Mouse (Mus musculus) neural tube, embryonic 11.5 days (tissue): ENCODE results near the gene Tceal7. TPM values are rescaled to one million over a fixed set of nuclear protein-coding genes. Genes with fewer than 3 reads are reported as not detected.
"Not testable (repeated sequence)": the region's sequence is repeated elsewhere in the genome, so short reads cannot be mapped to it uniquely, and the experiment has no call there.

ENCODE experiments used
- ATAC-seq: fragments of 200-750 bp; cut with Nextera tagmentation; 2 replicates; pipeline ENCODE4 v1.8.0; 2017; ENCODE audit warnings: moderate number of reproducible peaks, mild to moderate bottlenecking, moderate TSS enrichment, moderate library complexity; ENCODE audit not compliant: insufficient read depth, low FRiP score, low TSS enrichment
- DNase-seq: peaks from one replicate; pipeline ENCODE4 v3.0.0-alpha.2; 2015; ENCODE audit warnings: low spot score
- H3K27ac ChIP-seq: fragments of 300-500 bp; sonication (generic); 2 replicates; pipeline ENCODE4 v1.5.1; 2014; ENCODE audit warnings: low read depth, mild to moderate bottlenecking, low read length
- H3K27me3 ChIP-seq: fragments of 300-500 bp; sonication (generic); 2 replicates; pipeline ENCODE4 v1.6.1; 2014; ENCODE audit warnings: mild to moderate bottlenecking, low read length, mixed read lengths; ENCODE audit not compliant: control insufficient read depth, insufficient read depth
- H3K36me3 ChIP-seq: fragments of 300-500 bp; sonication (generic); 2 replicates; pipeline ENCODE4 v1.6.1; 2014; ENCODE audit warnings: mild to moderate bottlenecking, low read length, moderate library complexity, mixed read lengths; ENCODE audit not compliant: control insufficient read depth, insufficient read depth
- H3K4me1 ChIP-seq: fragments of 300-500 bp; sonication (generic); 2 replicates; pipeline ENCODE4 v1.6.1; 2014; ENCODE audit warnings: low read length, mixed read lengths; ENCODE audit not compliant: control insufficient read depth, insufficient read depth
- H3K4me2 ChIP-seq: fragments of 300-500 bp; sonication (generic); 2 replicates; pipeline ENCODE4 v1.6.1; 2014; ENCODE audit warnings: low read depth, mild to moderate bottlenecking, moderate library complexity
- H3K4me3 ChIP-seq: fragments of 300-500 bp; sonication (generic); 2 replicates; pipeline ENCODE4 v1.5.1; 2014; ENCODE audit warnings: low read depth, low read length
- H3K9ac ChIP-seq: fragments of 300-500 bp; sonication (generic); 2 replicates; pipeline ENCODE4 v1.6.1; 2014; ENCODE audit warnings: mild to moderate bottlenecking, low read length
- H3K9me3 ChIP-seq: fragments of 300-500 bp; sonication (generic); 2 replicates; pipeline ENCODE4 v1.6.1; 2016; ENCODE audit warnings: low read length; ENCODE audit not compliant: control insufficient read depth
- WGBS: fragments of 180-500 bp; shearing (Covaris S2); extraction: QIAGEN DNeasy Blood & Tissue Kit; methylation state at CpG from one replicate; pipeline ENCODE4 v1.1.7; 2014; 5-methylcytosine and 5-hydroxymethylcytosine counted together
- polyA plus RNA-seq: library from polyadenylated mRNA; unstranded; fragments of >200 nt; fragmentation: Nextera tagmentation; extraction: Ambion mirVana; gene quantifications from 2 replicates; pipeline ENCODE4 v1.2.1, GENCODE M21; 2014

Tceal7 gene
- 4.0 and 5.6 TPM in 2 replicates for polyA plus RNA-seq

- Histone ChIP-seq H3K4me2 (peak within 1 kb of the TSS; percentile 32), H3K9ac (peak within 1 kb of the TSS; percentile 29; the same call in 1 of the 2 replicates), H3K4me3 (peak within 1 kb of the TSS; percentile 29)
- WGBS, result 31% methylated on average over 4 of the region's 67 CpGs
- not testable (repeated sequence) for DNase-seq, H3K36me3 ChIP-seq, H3K4me1 ChIP-seq, H3K9me3 ChIP-seq, H3K27me3 ChIP-seq, H3K27ac ChIP-seq
- ATAC-seq, result peak; percentile 86
These were observed at the start of gene Tceal7, which contains the start of gene Bex1 for GRCm38 (mm10) chrX:136214729-136215677. Gene Tceal7 (plus strand): TSS chrX:136214779. Gene Bex1 (minus strand): TSS chrX:136215513.

- Histone ChIP-seq H3K4me2 (peak overlapping the region; percentile 41), H3K27ac (no peak overlapping the region)
- DNase-seq, result no peak
These were observed 44.0 kb upstream of the Tceal7 start for GRCm38 (mm10) chrX:136170625-136171024.

GRCm38 (mm10) chrX:136171189-136172117 lies 43.1 kb upstream of the Tceal7 start:
- Histone ChIP-seq H3K4me2 (peak overlapping the region; percentile 41), H3K4me3 (peak overlapping the region; percentile 45), H3K27ac (peak overlapping the region; percentile 31; the same call in 1 of the 2 replicates), H3K4me1 (no peaks in the 10 kb centered on the region), H3K9ac (peak overlapping the region; percentile 59), H3K27me3 (no peaks in the 10 kb centered on the region), H3K36me3 (no peaks in the 10 kb centered on the region), H3K9me3 (no peaks in the 10 kb centered on the region)
- ATAC-seq, result peak; percentile 58
- 25% methylated on average over 24 of the region's 24 CpGs for WGBS
- DNase-seq, result peak; percentile 73

More at GRCm38 (mm10) chrX:136170625-136171024, 44.0 kb upstream of the Tceal7 start:
- H3K9ac ChIP-seq, result no peak overlapping the region
- peak overlapping the region; percentile 45 for H3K4me3 ChIP-seq
- H3K9me3 ChIP-seq, result no peaks in the 10 kb centered on the region
- WGBS, result 68% methylated on average over 10 of the region's 10 CpGs
- no peak for ATAC-seq
- H3K36me3 ChIP-seq, result no peaks in the 10 kb centered on the region
- H3K4me1 ChIP-seq, result no peaks in the 10 kb centered on the region
- H3K27me3 ChIP-seq, result no peaks in the 10 kb centered on the region

GRCm38 (mm10) chrX:136172118-136172551 lies 42.4 kb upstream of the Tceal7 start, which contains the start of gene Tceal8:
Gene Tceal8 (minus strand): TSS chrX:136172342.
- peak; percentile 96 for ATAC-seq
- H3K27ac ChIP-seq, result peak within 1 kb of the TSS; percentile 64; the same call in 1 of the 2 replicates
- 16% methylated on average over 10 of the region's 10 CpGs for WGBS

GRCm38 (mm10) chrX:136172786-136173185 lies 41.8 kb upstream of the Tceal7 start:
- no peak for ATAC-seq
- peak; percentile 17 for DNase-seq
- peak overlapping the region; percentile 3 for H3K4me3 ChIP-seq
- H3K27me3 ChIP-seq, result no peaks in the 10 kb centered on the region
- H3K27ac ChIP-seq, result peak overlapping the region; percentile 64; the same call in 1 of the 2 replicates
- H3K9ac ChIP-seq, result no peak overlapping the region
- 26% methylated on average over 10 of the region's 10 CpGs for WGBS
- no peaks in the 10 kb centered on the region for H3K36me3 ChIP-seq
- H3K4me2 ChIP-seq, result peak overlapping the region; percentile 32
- H3K4me1 ChIP-seq, result no peaks in the 10 kb centered on the region
- H3K9me3 ChIP-seq, result no peaks in the 10 kb centered on the region

More at GRCm38 (mm10) chrX:136172118-136172551, 42.4 kb upstream of the Tceal7 start, which contains the start of gene Tceal8:
- peak within 1 kb of the TSS; percentile 41 for H3K4me2 ChIP-seq
- peak; percentile 83 for DNase-seq
- no peaks in the 10 kb centered on the region for H3K9me3 ChIP-seq
- no peaks in the 10 kb centered on the region for H3K36me3 ChIP-seq
- H3K4me1 ChIP-seq, result no peaks in the 10 kb centered on the region
- H3K9ac ChIP-seq, result peak within 1 kb of the TSS; percentile 59
- H3K27me3 ChIP-seq, result no peaks in the 10 kb centered on the region
- peak within 1 kb of the TSS; percentile 45 for H3K4me3 ChIP-seq

- no peak for ATAC-seq
- no peak overlapping the region for H3K27ac ChIP-seq
These were observed 33.6 kb upstream of the Tceal7 start for GRCm38 (mm10) chrX:136180897-136181553.

GRCm38 (mm10) chrX:136183107-136183506 lies 31.5 kb upstream of the Tceal7 start:
- WGBS, result 74% methylated on average over 1 of the region's 1 CpGs
- Histone ChIP-seq H3K4me3 (no peak overlapping the region), H3K9me3 (no peaks in the 10 kb centered on the region), H3K9ac (no peak overlapping the region), H3K27me3 (no peaks in the 10 kb centered on the region), H3K27ac (no peak overlapping the region), H3K36me3 (no peaks in the 10 kb centered on the region), H3K4me2 (no peak overlapping the region), H3K4me1 (no peaks in the 10 kb centered on the region)
- DNase-seq (no peak), ATAC-seq (no peak)

More at GRCm38 (mm10) chrX:136180897-136181553, 33.6 kb upstream of the Tceal7 start:
- Histone ChIP-seq H3K9me3 (no peaks in the 10 kb centered on the region), H3K27me3 (no peaks in the 10 kb centered on the region), H3K36me3 (no peaks in the 10 kb centered on the region), H3K9ac (no peak overlapping the region), H3K4me3 (no peak overlapping the region), H3K4me1 (no peaks in the 10 kb centered on the region), H3K4me2 (no peak overlapping the region)
- 21% methylated on average over 11 of the region's 11 CpGs for WGBS
- DNase-seq, result peak; percentile 22
